Mouse (Mus musculus) liver, adult (tissue): Measurements from ENCODE around the gene Trim15.

Experiments
- GATA4 ChIP-seq: IDR thresholded peaks from 2 replicates; pipeline ENCODE4 v1.6.1; 2014; ENCODE audit warnings: mild to moderate bottlenecking, low read length; ENCODE audit not compliant: insufficient replicate concordance

Trim15 gene

DNA sequence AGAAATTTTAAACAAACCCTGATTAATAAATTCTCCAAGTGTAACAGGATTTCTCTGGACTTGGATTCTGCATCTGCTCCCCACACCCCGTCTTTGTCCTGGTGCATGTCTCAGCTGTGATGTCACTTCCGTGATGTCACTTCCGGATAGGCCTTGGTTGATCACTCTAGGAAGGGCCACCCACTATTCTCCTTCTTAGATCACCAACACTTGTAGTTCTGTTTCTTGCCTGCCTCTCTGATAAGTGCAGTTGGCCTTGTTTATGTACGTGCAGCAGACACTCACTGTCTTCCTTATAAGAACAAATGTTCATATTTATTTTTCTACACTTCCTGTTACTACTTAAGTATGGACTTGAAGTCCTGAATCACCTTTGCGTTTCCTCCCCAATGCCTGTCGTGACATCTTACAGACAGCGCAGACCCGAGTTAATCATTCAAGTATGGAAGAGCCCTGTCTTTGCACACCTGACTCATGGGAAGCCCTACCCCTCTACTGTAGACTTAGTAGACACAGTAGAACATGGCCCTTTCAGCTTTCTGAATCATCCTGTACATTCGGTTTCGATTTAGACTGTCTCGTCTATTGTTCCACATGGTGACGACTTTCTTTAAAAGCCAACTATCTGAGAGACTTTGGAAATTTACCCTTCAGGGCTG lies 18.3 kb upstream of the Trim15 start:
- TF ChIP-seq GATA4: no peak

DNA sequence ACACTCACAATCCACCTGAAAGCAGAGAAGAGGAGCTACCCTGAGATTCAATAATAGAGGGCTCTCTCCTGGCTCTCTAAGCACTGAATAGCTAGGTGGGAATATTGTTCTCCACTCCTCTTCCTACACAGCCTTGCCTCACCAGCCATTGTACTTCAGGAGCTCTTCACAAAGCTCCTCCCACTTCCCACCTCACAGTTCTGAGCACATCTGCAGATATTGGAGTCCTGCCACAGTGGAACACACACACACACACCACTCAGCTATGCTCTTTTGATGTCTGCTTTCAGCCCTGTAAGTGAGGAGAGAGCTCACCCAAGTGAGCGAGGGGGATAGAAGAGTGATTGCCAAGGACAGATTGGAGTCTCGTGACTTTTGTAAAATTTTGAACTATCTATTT lies 16.3 kb upstream of the Trim15 start:
- no peak for TF ChIP-seq GATA4

- TF ChIP-seq GATA4: no peak
Observed at GRCm38 (mm10) chr17:36874636-36875035, 7.6 kb upstream of the Trim15 start.

GRCm38 (mm10) chr17:36869955-36870810 lies 3.2 kb upstream of the Trim15 start:
- no peak for TF ChIP-seq GATA4

DNA sequence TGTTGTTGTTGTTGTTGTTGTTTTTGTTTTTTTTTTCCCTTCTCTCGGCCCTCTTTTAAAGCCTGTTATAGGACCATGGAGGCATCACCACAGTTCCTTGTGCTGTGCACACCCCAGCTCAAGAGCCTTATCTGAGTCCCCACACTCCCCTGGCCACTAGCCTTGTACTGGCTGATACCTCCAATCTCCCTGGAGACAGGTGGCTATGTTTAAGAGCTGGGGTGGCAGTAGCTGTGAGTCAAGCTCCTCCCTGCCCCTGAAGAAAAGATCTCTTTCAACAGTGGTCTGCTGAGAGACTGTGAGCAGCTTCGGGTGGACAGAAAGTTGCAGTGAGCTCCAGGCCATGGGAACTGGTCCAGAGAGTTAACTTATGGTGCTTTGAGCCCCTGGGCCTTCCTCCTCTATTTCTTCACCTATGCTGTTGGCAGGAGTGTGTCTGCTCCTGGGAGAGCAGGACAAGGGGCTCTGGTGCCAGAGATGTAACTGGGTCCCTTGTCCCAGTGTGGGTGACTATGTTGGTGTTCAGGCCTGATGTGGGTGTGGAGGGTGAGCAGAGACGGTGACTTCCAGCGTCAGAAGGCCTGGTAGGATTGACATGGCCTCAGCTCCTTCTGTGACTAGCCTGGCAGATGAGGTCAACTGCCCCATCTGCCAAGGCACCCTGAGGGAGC lies 2.4 kb upstream of the Trim15 start, which contains the start of gene Trim10:
TSS of gene Trim10 (plus strand) at position 291 of the 671 bp plus-strand sequence.
- no peak for TF ChIP-seq GATA4

GRCm38 (mm10) chr17:36868836-36869235 lies 1.8 kb upstream of the Trim15 start:
- TF ChIP-seq GATA4: no peak

DNA sequence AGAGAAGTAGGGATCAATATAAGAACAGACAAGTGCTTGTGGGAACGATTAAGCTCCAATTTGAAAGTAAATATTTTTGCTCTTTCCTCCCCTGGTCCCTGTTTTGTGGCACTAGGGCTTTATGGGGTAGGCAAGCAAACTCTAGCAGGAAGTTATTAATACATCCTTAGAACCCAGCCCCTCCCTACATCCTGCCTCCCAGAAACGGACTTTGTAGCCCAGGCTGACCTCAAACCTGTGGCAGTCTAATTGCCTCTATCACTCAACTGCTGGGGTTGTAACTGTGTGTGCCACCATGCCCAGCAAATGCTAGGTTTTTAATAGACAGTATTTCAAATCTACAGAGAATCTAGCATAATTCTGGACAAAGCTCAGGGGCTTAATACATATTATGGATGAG lies 5.3 kb downstream of the Trim15 start:
- TF ChIP-seq GATA4: no peak

GRCm38 (mm10) chr17:36858181-36858580 lies 8.8 kb downstream of the Trim15 start:
- TF ChIP-seq GATA4: no peak

- TF ChIP-seq GATA4: no peak
Observed at GRCm38 (mm10) chr17:36856236-36856635, 10.8 kb downstream of the Trim15 start.

- no peak for TF ChIP-seq GATA4
Observed at GRCm38 (mm10) chr17:36855484-36855883, 11.5 kb downstream of the Trim15 start.

- no peak for TF ChIP-seq GATA4
Observed at GRCm38 (mm10) chr17:36851627-36852026, 15.4 kb downstream of the Trim15 start.

- TF ChIP-seq GATA4: no peak
Observed at GRCm38 (mm10) chr17:36851200-36851599, 15.8 kb downstream of the Trim15 start.

DNA sequence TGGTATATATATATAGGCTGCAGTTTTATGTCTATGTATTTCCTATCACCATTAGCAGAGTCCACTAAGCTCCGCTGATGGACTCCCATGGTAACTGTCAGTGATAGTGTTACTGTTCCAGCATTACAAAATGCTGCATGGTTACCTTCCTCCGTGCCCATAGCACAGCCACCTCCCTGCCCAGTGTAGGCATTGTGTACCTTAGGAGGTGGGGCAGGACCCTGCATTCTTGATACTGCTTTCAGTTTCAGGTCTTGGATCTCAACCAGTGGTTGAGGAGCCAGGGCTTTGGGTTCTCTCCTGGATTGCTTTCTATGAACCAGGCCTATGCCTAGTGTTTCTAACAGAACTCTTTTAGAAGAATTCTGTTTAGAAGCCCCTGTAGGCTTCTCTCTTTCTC lies 17.0 kb downstream of the Trim15 start:
- TF ChIP-seq GATA4: no peak

DNA sequence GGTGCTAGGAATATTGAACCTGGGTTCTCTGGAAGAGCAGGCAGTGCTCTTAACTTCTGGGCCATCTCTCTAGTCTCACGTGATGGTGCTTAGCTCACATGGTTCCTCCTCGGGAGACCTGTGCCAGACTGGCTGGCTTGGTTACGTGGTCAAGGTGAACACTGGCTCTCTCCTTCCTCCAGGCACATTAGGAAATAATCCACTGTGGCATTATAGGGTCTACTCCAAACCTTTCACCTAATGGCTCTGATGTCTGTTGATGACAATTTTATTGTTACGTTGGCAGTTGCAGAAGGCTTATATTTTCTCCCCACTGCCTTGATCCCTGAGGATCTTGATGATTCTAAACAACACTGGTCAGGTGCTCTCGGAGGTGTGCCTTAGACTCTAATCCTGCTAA lies 18.1 kb downstream of the Trim15 start:
- no peak for TF ChIP-seq GATA4

DNA sequence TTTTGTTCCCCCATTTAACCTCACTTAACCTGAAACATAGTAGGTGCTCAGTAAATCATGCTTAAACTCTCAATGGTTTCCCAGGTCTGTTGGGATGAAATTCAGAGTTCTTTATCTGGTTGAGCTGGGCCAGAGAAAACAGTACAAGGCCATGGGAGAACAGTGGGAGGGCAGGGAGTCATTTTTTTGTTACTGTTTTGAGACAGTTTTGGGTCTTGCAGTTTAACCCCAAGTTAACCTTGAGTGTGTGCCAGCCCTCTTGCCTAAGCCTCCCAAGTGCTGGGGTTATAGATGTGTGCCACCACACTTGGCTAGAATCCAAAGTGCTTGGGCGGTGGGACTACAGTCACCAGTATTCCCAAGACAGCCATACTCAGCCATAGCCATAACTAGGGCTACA lies 22.3 kb downstream of the Trim15 start:
- TF ChIP-seq GATA4: no peak

GRCm38 (mm10) chr17:36844286-36844719 lies 22.7 kb downstream of the Trim15 start:
- TF ChIP-seq GATA4: no peak
